Mouse (Mus musculus): ENCODE measurements around the gene Ubac1. TPM values are rescaled to one million over a fixed set of nuclear protein-coding genes. Genes with fewer than 3 reads are reported as not detected.

Gene Ubac1
- 39.2 and 40.6 TPM in 2 replicates for polyA plus RNA-seq (2015; fragmentation: Nextera tagmentation; extraction: Ambion mirVana)

GRCm38 (mm10) chr2:26021561-26022257, at the start of gene Ubac1:
Gene Ubac1, minus strand, starts transcription at chr2:26021747.
- peak within 1 kb of the TSS; percentile 66 for H3K9ac ChIP-seq (replicated peaks; ENCODE audit: low read depth)
- H3K9me3 ChIP-seq (ENCODE audit: low read length) = no peaks in the 10 kb centered on the region
- peak within 1 kb of the TSS; percentile 76 for H3K4me3 ChIP-seq (ENCODE audit: low read depth, low read length)
- TF ChIP-seq EP300 (IDR thresholded peaks at IDR 0.05) = no peak
- no peak for TF ChIP-seq CTCF (IDR thresholded peaks at IDR 0.05)
- peak; percentile 98 for ATAC-seq
- no peaks in the 10 kb centered on the region for H3K4me1 ChIP-seq (ENCODE audit: insufficient read depth, low read depth, low read length)
- peak within 1 kb of the TSS; percentile 82 for H3K27ac ChIP-seq (ENCODE audit: low read length)
- no peaks in the 10 kb centered on the region for H3K36me3 ChIP-seq (ENCODE audit: insufficient read depth, low read length)
- no peaks in the 10 kb centered on the region for H3K27me3 ChIP-seq (replicated peaks; ENCODE audit: insufficient read depth, low read length)
- 8% methylated on average over 35 of the region's 50 CpGs for WGBS
- DNase-seq (ENCODE audit: low spot score) = peak; percentile 95
- H3K4me2 ChIP-seq (replicated peaks; ENCODE audit: low read depth, low read length) = peak within 1 kb of the TSS; percentile 80

GRCm38 (mm10) chr2:26068592-26068991, 47.0 kb upstream of the Ubac1 start:
- TF ChIP-seq CTCF (IDR thresholded peaks at IDR 0.05) (no peak), EP300 (IDR thresholded peaks at IDR 0.05) (no peak)
- Histone ChIP-seq H3K9ac (replicated peaks; ENCODE audit: low read depth) (no peak overlapping the region), H3K4me1 (ENCODE audit: insufficient read depth, low read depth, low read length) (no peaks in the 10 kb centered on the region), H3K4me3 (ENCODE audit: low read depth, low read length) (no peak overlapping the region), H3K36me3 (ENCODE audit: insufficient read depth, low read length) (no peaks in the 10 kb centered on the region), H3K27ac (ENCODE audit: low read length) (no peak overlapping the region), H3K4me2 (replicated peaks; ENCODE audit: low read depth, low read length) (no peak overlapping the region), H3K9me3 (ENCODE audit: low read length) (no peaks in the 10 kb centered on the region), H3K27me3 (replicated peaks; ENCODE audit: insufficient read depth, low read length) (no peaks in the 10 kb centered on the region)
- ATAC-seq = no peak
- 88% methylated on average over 1 of the region's 1 CpGs for WGBS
- DNase-seq (ENCODE audit: low spot score) = no peak

- no peaks in the 10 kb centered on the region for H3K27me3 ChIP-seq (replicated peaks; ENCODE audit: insufficient read depth, low read length)
- TF ChIP-seq EP300 (IDR thresholded peaks at IDR 0.05) (no peak), CTCF (IDR thresholded peaks at IDR 0.05) (no peak)
- H3K36me3 ChIP-seq (ENCODE audit: insufficient read depth, low read length) = no peaks in the 10 kb centered on the region
- H3K4me1 ChIP-seq (ENCODE audit: insufficient read depth, low read depth, low read length) = no peaks in the 10 kb centered on the region
- no peak overlapping the region for H3K4me2 ChIP-seq (replicated peaks; ENCODE audit: low read depth, low read length)
- H3K9ac ChIP-seq (replicated peaks; ENCODE audit: low read depth) = no peak overlapping the region
- H3K4me3 ChIP-seq (ENCODE audit: low read depth, low read length) = no peak overlapping the region
- DNase-seq (ENCODE audit: low spot score) (no peak), ATAC-seq (no peak)
- H3K27ac ChIP-seq (ENCODE audit: low read length) = no peak overlapping the region
- 61% methylated on average over 7 of the region's 7 CpGs for WGBS
- H3K9me3 ChIP-seq (ENCODE audit: low read length) = no peaks in the 10 kb centered on the region
These were observed 46.6 kb upstream of the Ubac1 start for GRCm38 (mm10) chr2:26068175-26068574.

GRCm38 (mm10) chr2:26066527-26066926, 45.0 kb upstream of the Ubac1 start:
- Histone ChIP-seq H3K4me2 (replicated peaks; ENCODE audit: low read depth, low read length) (no peak overlapping the region), H3K36me3 (ENCODE audit: insufficient read depth, low read length) (no peaks in the 10 kb centered on the region), H3K4me1 (ENCODE audit: insufficient read depth, low read depth, low read length) (no peaks in the 10 kb centered on the region), H3K27ac (ENCODE audit: low read length) (no peak overlapping the region), H3K4me3 (ENCODE audit: low read depth, low read length) (no peak overlapping the region), H3K9me3 (ENCODE audit: low read length) (no peaks in the 10 kb centered on the region), H3K9ac (replicated peaks; ENCODE audit: low read depth) (no peak overlapping the region), H3K27me3 (replicated peaks; ENCODE audit: insufficient read depth, low read length) (no peaks in the 10 kb centered on the region)
- DNase-seq (ENCODE audit: low spot score) (no peak), ATAC-seq (no peak)
- TF ChIP-seq CTCF (IDR thresholded peaks at IDR 0.05) (no peak), EP300 (IDR thresholded peaks at IDR 0.05) (no peak)
- WGBS = 81% methylated on average over 14 of the region's 14 CpGs

GRCm38 (mm10) chr2:26062742-26063427, 41.3 kb upstream of the Ubac1 start:
- Histone ChIP-seq H3K4me3 (ENCODE audit: low read depth, low read length) (no peak overlapping the region), H3K27ac (ENCODE audit: low read length) (no peak overlapping the region), H3K27me3 (replicated peaks; ENCODE audit: insufficient read depth, low read length) (no peaks in the 10 kb centered on the region), H3K36me3 (ENCODE audit: insufficient read depth, low read length) (no peaks in the 10 kb centered on the region), H3K9me3 (ENCODE audit: low read length) (no peaks in the 10 kb centered on the region), H3K4me2 (replicated peaks; ENCODE audit: low read depth, low read length) (no peak overlapping the region), H3K9ac (replicated peaks; ENCODE audit: low read depth) (no peak overlapping the region), H3K4me1 (ENCODE audit: insufficient read depth, low read depth, low read length) (no peaks in the 10 kb centered on the region)
- DNase-seq (ENCODE audit: low spot score) (no peak), ATAC-seq (no peak)
- 65% methylated on average over 13 of the region's 13 CpGs for WGBS
- no peak for TF ChIP-seq CTCF (IDR thresholded peaks at IDR 0.05)
- no peak for TF ChIP-seq EP300 (IDR thresholded peaks at IDR 0.05)

- 58% methylated on average over 4 of the region's 4 CpGs for WGBS
- ATAC-seq (no peak), DNase-seq (ENCODE audit: low spot score) (no peak)
- H3K27me3 ChIP-seq (replicated peaks; ENCODE audit: insufficient read depth, low read length) = no peaks in the 10 kb centered on the region
- H3K4me2 ChIP-seq (replicated peaks; ENCODE audit: low read depth, low read length) = no peak overlapping the region
- no peak overlapping the region for H3K4me3 ChIP-seq (ENCODE audit: low read depth, low read length)
- H3K4me1 ChIP-seq (ENCODE audit: insufficient read depth, low read depth, low read length) = no peaks in the 10 kb centered on the region
- H3K27ac ChIP-seq (ENCODE audit: low read length) = no peak overlapping the region
- no peaks in the 10 kb centered on the region for H3K9me3 ChIP-seq (ENCODE audit: low read length)
- no peak for TF ChIP-seq EP300 (IDR thresholded peaks at IDR 0.05)
- no peak for TF ChIP-seq CTCF (IDR thresholded peaks at IDR 0.05)
- no peak overlapping the region for H3K9ac ChIP-seq (replicated peaks; ENCODE audit: low read depth)
- no peaks in the 10 kb centered on the region for H3K36me3 ChIP-seq (ENCODE audit: insufficient read depth, low read length)
These were observed 40.7 kb upstream of the Ubac1 start for GRCm38 (mm10) chr2:26062241-26062640.
